Mouse (Mus musculus) adrenal gland, postnatal 0 days (tissue): Measurements from ENCODE around the gene Hoxd13. TPM values are rescaled to one million over a fixed set of nuclear protein-coding genes. Genes with fewer than 3 reads are reported as not detected.

ENCODE experiments used
- microRNA-seq: library from miRNA; unstranded; fragments of <30 nt; microRNA quantifications from one replicate; pipeline ENCODE4, GENCODE M21; 2016; ENCODE audit warnings: borderline replicate concordance; ENCODE audit not compliant: insufficient number of aligned reads
- polyA plus RNA-seq: library from polyadenylated mRNA; unstranded; fragments of >200 nt; fragmentation: Nextera tagmentation; extraction: Ambion mirVana; gene quantifications from 2 replicates; pipeline ENCODE4 v1.2.1, GENCODE M21; 2015

The Hoxd13 gene
- polyA plus RNA-seq = not detected in 2 replicates

DNA sequence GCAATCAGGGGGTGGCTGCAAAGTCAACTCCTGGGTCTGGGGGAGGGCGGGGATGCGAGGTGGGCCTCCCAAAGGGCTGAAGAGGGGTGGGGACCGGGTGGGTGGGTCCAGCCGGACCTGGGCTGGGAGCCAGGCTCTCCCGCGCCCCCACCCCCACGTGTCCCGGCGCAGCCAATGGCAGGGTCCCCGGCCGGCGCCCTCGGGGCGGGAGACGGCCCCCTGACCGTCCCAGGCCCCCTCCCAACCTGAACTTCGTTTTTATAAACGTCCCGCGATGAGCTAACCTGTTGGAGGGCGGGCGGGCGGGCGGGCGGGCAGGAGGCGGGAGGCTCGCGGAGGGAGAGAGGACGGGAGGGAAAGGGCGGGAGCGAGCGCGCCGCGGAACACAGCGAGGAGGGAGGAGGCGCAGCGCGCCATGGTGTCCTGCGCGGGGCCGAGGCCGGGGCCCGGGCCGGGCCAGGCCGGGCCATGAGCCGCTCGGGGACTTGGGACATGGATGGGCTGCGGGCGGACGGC lies at the start of gene Hoxd13:
Hoxd13 (plus strand) TSS at position 469 of the 516 bp plus-strand sequence.

DNA sequence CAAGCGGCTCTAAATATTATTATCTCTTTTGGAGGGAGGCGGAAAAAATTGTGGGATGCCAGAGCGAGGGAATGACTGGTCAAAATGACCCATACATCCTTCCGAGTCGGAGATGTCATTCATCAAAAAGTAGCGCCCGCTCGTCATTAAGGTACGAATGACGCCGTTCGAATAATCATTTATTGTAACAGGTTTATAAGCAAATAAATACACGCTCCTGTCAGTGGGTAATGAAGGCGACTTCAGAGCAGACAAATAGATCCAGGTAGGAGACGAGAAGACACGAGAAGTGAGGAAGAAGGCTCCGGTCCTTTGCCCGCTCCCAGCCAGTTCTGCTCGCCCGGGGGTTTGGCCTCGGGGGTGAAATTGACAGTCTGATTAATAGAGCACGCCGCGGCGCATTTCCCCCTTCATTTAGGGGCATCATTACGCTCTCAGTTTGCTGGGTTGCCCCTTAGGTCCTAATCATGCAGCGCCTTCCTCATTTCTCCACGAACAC lies 8.6 kb upstream of the Hoxd13 start, which contains the start of gene Evx2:
Evx2 (minus strand) TSS at position 51 of the 499 bp plus-strand sequence.

DNA sequence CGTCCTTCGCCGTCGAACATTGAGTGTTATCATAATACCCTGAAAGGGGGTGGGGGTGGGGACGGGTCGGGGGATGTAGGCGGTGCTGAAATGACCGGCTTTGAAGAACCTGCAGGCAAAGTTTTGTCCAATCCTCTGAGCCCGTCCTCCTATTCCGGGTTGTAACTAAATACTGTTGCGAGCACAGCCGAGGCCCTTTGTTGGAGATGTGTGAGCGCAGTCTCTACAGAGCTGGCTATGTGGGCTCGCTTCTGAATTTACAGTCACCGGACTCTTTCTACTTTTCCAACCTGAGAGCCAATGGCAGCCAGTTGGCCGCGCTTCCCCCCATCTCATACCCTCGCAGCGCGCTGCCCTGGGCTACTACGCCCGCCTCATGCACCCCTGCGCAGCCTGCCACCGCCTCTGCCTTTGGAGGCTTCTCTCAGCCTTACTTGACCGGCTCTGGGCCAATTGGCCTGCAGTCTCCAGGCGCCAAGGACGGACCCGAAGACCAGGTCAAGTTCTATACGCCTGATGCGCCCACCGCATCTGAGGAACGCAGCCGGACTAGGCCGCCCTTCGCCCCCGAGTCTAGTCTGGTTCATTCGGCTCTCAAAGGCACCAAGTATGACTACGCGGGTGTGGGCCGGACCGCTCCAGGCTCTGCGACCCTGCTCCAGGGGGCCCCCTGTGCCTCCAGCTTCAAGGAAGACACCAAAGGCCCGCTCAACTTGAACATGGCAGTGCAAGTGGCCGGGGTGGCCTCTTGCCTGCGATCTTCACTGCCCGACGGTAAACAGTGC lies 7.0 kb downstream of the Hoxd13 start, which contains the start of gene Hoxd12:
Hoxd12 (plus strand) TSS at position 133 of the 785 bp plus-strand sequence.

DNA sequence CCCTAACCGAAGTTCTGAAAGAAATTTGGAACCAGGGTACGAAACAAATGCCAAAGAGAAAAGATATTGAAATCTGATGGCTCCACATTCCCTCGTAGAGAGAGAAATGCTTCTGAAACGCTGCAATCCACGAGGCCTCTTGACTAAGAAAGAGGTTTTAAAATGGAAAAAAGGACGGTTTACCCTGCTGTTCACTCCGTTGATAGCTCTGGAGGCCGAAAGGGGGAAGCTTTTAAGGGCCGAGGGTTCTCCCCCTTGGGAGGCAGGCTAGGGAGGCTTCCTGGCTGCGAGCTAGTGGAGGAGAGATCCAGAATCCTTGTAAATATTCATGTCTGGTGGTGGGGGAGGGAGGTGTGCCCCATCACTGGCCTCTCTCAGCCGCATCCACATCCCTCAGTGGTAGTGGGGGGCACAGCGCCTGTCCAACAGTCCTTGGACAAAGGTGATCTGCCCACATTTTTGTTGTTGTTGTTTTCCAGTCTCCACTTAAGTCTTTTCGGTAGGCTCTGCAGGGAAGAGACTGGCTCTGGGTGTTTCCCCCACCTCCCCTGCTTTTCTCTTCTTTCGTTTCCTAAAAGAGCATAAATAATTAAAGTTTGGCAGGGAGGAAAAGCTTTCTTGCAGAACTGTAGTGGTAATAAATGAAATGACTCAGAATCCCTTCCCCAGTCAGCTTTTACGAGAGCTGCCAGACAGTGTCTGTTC lies 10.9 kb downstream of the Hoxd13 start, which contains the start of gene Hoxd11:
Hoxd11 (plus strand) TSS at position 667 of the 705 bp plus-strand sequence.

DNA sequence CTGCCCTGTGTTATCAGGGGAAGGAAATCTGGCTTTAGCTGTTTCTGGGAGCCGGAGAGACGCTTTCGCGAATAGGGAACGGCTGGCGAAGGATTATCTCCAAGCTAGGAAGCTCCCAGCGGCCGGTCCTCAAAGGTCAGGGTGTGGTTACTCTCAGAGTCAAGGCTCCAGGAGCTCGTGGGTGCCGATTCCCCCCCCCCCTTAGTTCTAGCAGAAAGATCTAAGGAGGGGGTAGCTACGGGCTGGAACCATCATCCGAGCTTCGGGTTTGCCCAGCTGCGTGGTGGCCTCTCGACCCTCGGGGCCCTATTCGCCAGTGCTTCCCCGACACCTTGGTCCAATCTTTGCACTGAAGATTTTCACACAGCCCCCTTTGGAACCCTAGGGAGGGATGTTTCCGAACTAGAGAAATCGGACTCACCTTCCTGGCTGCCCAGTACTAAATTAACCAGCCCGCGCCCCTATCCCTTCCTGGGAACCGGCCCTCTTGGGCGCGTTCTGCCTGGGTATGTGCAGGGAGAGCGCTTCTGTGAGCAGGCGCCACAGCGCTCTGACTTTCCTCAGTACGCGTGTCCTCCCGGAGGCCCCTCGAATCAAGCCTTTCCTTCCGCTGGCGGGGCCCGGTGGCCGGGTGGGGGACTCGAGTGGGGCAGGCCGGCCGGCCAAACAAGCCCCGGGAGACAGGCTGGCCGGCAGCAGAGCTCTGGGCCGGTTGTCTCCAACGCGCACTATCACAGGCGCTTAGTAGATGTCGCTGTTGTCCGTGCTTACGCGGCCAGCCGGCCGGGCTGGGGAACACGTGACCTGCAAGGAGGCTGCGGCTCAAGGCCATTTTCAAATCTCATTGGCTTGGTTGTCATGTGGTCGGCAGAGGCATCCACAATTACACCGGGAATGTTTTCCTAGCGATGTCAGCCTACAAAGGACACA lies 23.2 kb downstream of the Hoxd13 start, which contains the start of gene Hoxd10:
Hoxd10 (plus strand) TSS at position 903 of the 930 bp plus-strand sequence.

DNA sequence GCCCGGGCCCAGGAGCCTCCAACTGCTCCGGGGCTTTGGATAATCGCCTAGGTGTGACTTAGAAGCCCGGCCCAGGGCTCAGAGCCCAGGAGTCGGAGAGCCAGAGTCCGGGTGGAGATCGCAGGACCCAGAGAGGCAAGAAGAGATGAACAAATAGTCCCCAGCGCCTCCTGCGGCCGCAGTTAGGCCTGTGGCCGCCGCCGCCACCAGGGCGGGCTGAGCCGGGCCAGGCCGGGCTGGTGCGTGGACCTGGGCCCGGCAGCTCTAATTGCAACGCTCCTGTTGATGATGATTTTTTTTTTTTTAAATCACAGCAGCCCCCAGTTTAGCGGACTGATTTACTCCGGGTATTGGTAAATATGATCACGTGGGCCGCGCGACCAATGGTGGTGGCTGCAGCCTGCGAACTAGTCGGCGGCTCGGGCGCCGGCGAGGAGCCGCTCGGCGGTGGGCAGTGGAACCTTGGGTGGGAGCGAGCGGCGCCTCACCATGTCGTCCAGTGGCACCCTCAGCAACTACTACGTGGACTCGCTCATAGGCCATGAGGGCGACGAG lies 29.5 kb downstream of the Hoxd13 start, which contains the start of gene Hoxd9:
Hoxd9 (plus strand) TSS at position 161 of the 555 bp plus-strand sequence.

DNA sequence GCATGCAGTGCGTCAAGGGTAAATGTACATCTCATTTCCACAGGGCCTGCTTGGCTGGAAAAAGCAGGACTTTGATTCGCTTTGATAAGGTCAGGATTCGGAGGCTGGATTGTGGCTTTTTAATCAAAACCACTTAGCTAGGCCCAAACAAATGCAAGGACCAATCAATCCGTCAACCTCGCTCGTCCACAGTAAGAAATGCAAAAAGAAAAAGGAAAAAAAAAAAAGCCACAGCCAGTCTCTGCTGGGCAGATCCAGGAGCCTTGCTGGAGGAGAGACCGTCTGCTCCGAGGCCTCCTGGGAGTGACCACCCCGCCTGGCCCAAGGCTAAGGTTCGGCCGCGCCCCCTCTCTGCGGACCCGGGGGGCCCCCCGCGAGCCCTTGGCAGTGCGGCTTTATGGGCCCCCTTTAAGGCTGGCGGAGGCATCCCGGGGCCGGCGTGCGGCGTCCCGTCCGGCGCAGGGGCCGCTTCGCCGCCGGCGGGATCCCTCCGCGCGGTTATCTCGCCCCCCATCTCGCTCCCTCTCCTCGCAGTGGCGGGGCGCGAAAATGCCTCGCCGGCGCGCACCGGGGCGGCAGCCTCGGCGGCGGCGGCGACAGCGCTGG lies 36.4 kb downstream of the Hoxd13 start, which contains the start of gene Hoxd8:
Hoxd8 (plus strand) TSS at position 223 of the 606 bp plus-strand sequence.

DNA sequence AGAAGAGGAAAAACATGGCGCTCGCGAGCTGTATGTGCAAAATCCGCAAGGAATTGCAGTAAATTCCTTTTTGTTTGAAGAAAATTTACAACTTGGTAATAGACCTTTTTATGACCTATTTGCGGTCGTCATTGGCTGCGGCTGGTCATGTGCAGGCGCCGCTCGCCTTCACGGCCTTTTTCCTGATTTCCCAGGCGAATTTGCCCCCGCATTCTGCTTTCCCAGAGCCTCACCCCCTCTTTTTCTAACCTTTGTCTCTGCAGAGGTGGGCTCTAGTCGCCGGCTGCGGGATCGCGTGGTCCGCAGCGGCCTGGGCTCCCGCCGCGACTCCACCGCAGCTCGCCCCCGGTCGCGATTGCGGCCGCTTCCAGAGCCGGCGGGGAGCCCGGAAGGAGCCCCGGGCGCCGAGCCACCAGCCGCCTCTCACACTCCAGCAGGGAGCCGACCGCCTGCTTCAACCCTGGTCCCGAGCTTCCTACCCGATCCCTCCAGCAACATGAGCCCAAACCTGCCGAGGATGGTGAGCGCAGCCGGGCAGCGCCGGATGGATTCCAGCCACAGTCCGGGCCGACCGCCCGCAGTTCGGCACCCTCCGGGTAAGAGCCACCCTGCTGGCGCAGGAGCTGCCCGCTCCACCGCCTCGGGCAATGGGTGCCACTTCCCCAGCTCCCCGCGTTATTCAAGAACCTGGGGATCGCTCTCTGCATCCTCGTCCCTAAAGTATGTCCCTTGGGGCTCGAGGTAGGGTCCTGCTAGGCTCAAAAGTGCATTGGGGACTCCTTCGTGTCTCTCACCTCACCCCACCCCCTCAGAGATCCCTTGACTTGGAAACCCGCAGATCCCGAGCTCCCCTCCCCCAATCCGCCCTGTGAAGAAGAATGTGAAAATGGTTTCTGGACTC lies 43.9 kb downstream of the Hoxd13 start, which contains the start of the genes Hoxd3 and Hoxd4:
Hoxd3 (plus strand) TSS at position 207 of the 901 bp plus-strand sequence.
Hoxd4 (plus strand) TSS at position 209 of the 901 bp plus-strand sequence.

Small RNA genes within 50 kb of the gene (microRNA-seq; reads per million reads assigned to microRNA genes)
- not detected for gene Gm44463

Other genes starting within 250 kb of the Hoxd13 start
- 12.8 and 18.2 TPM in 2 replicates for gene Lnpk, start 88.9 kb upstream of the Hoxd13 start, polyA plus RNA-seq
- gene Evx2, start 8.8 kb upstream of the Hoxd13 start, polyA plus RNA-seq = not detected in 2 replicates
- gene Hoxd12, start 6.7 kb downstream of the Hoxd13 start, polyA plus RNA-seq = 0.11 TPM in 1 of 2 replicates, not detected in the other
- gene Hoxd11, start 11.2 kb downstream of the Hoxd13 start, polyA plus RNA-seq = 0.22 and 2.2 TPM in 2 replicates
- gene Hoxd10, start 23.6 kb downstream of the Hoxd13 start, polyA plus RNA-seq = 0.30 and 1.4 TPM in 2 replicates
- 4.5 and 6.1 TPM in 2 replicates for gene Hoxd9, start 29.4 kb downstream of the Hoxd13 start, polyA plus RNA-seq
- 10.8 and 12.9 TPM in 2 replicates for gene Hoxd8, start 36.3 kb downstream of the Hoxd13 start, polyA plus RNA-seq
- gene Hoxd3, start 43.6 kb downstream of the Hoxd13 start, polyA plus RNA-seq = 0.35 and 0.59 TPM in 2 replicates
- gene Hoxd4, start 43.6 kb downstream of the Hoxd13 start, polyA plus RNA-seq = 0.46 and 0.88 TPM in 2 replicates
- gene Gm28230, start 58.4 kb downstream of the Hoxd13 start, polyA plus RNA-seq = 0.23 TPM in 1 of 2 replicates, not detected in the other
- gene Hoxd1, start 94.7 kb downstream of the Hoxd13 start, polyA plus RNA-seq = 0.10 TPM in 1 of 2 replicates, not detected in the other
- gene Mtx2, start 157.5 kb downstream of the Hoxd13 start, polyA plus RNA-seq = 197 and 230 TPM in 2 replicates